Mouse (Mus musculus): Measurements from ENCODE around the gene Ctnnbip1.
A peak's percentile ranks its signal among the peaks of the same experiment; 100 is the strongest.

Gene Ctnnbip1

GRCm38 (mm10) chr4:149517868-149518340 lies at the start of gene Ctnnbip1:
Gene Ctnnbip1, plus strand, starts transcription at chr4:149518236.
- DNase-seq (ENCODE audit: low read depth, low spot score): peak; percentile 97

- no peak for DNase-seq (ENCODE audit: low read depth, low spot score)
Observed at GRCm38 (mm10) chr4:149469557-149469956, 48.5 kb upstream of the Ctnnbip1 start.

GRCm38 (mm10) chr4:149475096-149475495 lies 42.9 kb upstream of the Ctnnbip1 start:
- DNase-seq (ENCODE audit: low read depth, low spot score): no peak

GRCm38 (mm10) chr4:149477078-149477477 lies 41.0 kb upstream of the Ctnnbip1 start, which contains the start of gene Tmem274:
Gene Tmem274, plus strand, starts transcription at chr4:149477378.
- no peak for DNase-seq (ENCODE audit: low read depth, low spot score)

GRCm38 (mm10) chr4:149484566-149484965 lies 33.5 kb upstream of the Ctnnbip1 start:
- DNase-seq (ENCODE audit: low read depth, low spot score): no peak

GRCm38 (mm10) chr4:149485053-149485824 lies 32.8 kb upstream of the Ctnnbip1 start, which contains the start of the genes Nmnat1 and Lzic:
Gene Nmnat1, minus strand, starts transcription at chr4:149485202.
Gene Lzic, plus strand, starts transcription at chr4:149485229.
- DNase-seq (ENCODE audit: low read depth, low spot score): peak; percentile 94

GRCm38 (mm10) chr4:149485825-149486206 lies 32.2 kb upstream of the Ctnnbip1 start:
- no peak for DNase-seq (ENCODE audit: low read depth, low spot score)

GRCm38 (mm10) chr4:149487729-149488128 lies 30.3 kb upstream of the Ctnnbip1 start:
- no peak for DNase-seq (ENCODE audit: low read depth, low spot score)

GRCm38 (mm10) chr4:149489415-149490240 lies 28.4 kb upstream of the Ctnnbip1 start:
- no peak for DNase-seq (ENCODE audit: low read depth, low spot score)

- DNase-seq (ENCODE audit: low read depth, low spot score): no peak
Observed at GRCm38 (mm10) chr4:149491151-149491550, 26.9 kb upstream of the Ctnnbip1 start.

- peak; percentile 67 for DNase-seq (ENCODE audit: low read depth, low spot score)
Observed at GRCm38 (mm10) chr4:149496612-149497011, 21.4 kb upstream of the Ctnnbip1 start.

GRCm38 (mm10) chr4:149498901-149499300 lies 19.1 kb upstream of the Ctnnbip1 start:
- no peak for DNase-seq (ENCODE audit: low read depth, low spot score)

- no peak for DNase-seq (ENCODE audit: low read depth, low spot score)
Observed at GRCm38 (mm10) chr4:149499790-149500189, 18.2 kb upstream of the Ctnnbip1 start.

- no peak for DNase-seq (ENCODE audit: low read depth, low spot score)
Observed at GRCm38 (mm10) chr4:149504363-149504762, 13.7 kb upstream of the Ctnnbip1 start.

- no peak for DNase-seq (ENCODE audit: low read depth, low spot score)
Observed at GRCm38 (mm10) chr4:149504858-149505257, 13.2 kb upstream of the Ctnnbip1 start.

GRCm38 (mm10) chr4:149505261-149505967 lies 12.6 kb upstream of the Ctnnbip1 start:
- no peak for DNase-seq (ENCODE audit: low read depth, low spot score)

GRCm38 (mm10) chr4:149506904-149507303 lies 11.1 kb upstream of the Ctnnbip1 start:
- DNase-seq (ENCODE audit: low read depth, low spot score): no peak

- no peak for DNase-seq (ENCODE audit: low read depth, low spot score)
Observed at GRCm38 (mm10) chr4:149511221-149511646, 6.8 kb upstream of the Ctnnbip1 start.

GRCm38 (mm10) chr4:149512072-149512471 lies 6.0 kb upstream of the Ctnnbip1 start:
- DNase-seq (ENCODE audit: low read depth, low spot score): no peak

- no peak for DNase-seq (ENCODE audit: low read depth, low spot score)
Observed at GRCm38 (mm10) chr4:149515706-149516105, 2.3 kb upstream of the Ctnnbip1 start.

GRCm38 (mm10) chr4:149518351-149519220 lies 550 bp downstream of the Ctnnbip1 start:
- no peak for DNase-seq (ENCODE audit: low read depth, low spot score)
